ENCODE assay signal across 7 mouse cellular contexts in the genomic region with DNA sequence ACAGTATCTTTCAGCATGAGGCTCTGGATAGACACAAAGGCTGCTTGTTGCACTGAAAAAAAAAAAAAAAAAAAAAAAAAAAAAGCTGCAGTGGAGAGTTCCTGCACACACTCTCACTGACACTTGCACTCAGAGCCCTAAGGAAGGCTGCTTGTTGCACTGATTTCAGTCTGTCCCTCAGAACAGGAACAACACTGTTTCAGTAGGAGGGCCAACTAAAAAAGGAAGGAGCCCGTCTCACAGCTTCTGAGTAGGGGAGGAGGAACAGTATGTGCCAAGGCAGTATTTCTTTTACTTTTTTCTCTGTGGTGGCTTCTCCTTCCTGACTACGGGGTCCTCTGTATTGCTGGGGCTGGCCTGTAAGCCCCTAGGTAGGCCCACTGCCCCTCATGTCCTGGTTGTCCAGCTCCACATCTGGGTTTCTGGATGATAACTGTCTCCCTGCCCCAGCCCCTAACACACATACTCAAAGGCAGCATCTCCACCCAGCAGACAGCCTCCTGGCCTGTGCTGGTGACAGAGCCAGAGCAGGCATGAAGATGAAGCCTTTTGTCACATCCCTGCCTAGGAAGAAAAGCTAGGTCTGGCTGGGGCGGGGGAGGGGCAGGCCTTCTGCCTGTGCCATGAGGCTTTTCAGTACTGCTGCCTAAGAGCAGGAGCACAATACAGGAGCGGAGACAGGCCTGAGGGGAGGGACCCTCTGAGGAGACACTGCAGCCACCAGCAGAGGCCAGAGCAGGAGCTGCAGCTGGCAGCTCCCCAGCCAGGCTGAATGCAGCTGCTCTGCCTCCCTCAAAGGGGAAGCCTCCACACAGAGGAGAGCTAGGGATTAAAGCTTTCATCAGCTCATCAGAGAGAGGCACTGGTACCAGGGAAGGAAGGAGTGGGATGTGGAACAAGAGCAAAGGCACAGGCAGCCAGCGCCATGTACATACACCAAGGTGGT.
DNase-seq lines count a peak whose midpoint lies in the region; ATAC-seq and TF ChIP-seq lines count a peak whose summit lies in the region.
"Not testable (repeated sequence)": the region's sequence is repeated elsewhere in the genome, so short reads cannot be mapped to it uniquely, and the experiment has no call there.

No protein-coding gene starts in this region.

- TF ChIP-seq POLR2A in cortical plate, adult 2 months (IDR thresholded peaks at IDR 0.05; ENCODE audit: extremely low read depth, insufficient read depth, low read length) = not testable (repeated sequence)

- DNase-seq in hindbrain, embryonic 11.5 days (ENCODE audit: low spot score) = peak; percentile 45
- DNase-seq in layer of hippocampus, adult 2 months (ENCODE audit: low spot score in 2 of 2) = peak in 1 of 2 experiments; percentile 38
- not testable (repeated sequence) for DNase-seq in liver, embryonic 13.5 days
- peak; percentile 17 for DNase-seq in mesoderm, embryonic 11.5 days (ENCODE audit: low read depth, low spot score)

- not testable (repeated sequence) for H3K36me3 ChIP-seq in forebrain, embryonic 16.5 days (ENCODE audit: control insufficient read depth, insufficient read depth); hindbrain, embryonic 11.5 days (ENCODE audit: control insufficient read depth, insufficient read depth, low read length); liver, embryonic 13.5 days

- not testable (repeated sequence) for H3K4me1 ChIP-seq in cortical plate, adult 2 months (ENCODE audit: control insufficient read depth, insufficient read depth, low read length); hindbrain, embryonic 11.5 days (replicated peaks; ENCODE audit: control insufficient read depth, insufficient read depth, low read length)
- peaks cover 25% of the 10 kb centered on the region for H3K4me1 ChIP-seq in forebrain, embryonic 16.5 days (replicated peaks; ENCODE audit: control insufficient read depth, insufficient read depth, low read length)
- peaks cover 18% of the 10 kb centered on the region for H3K4me1 ChIP-seq in liver, embryonic 13.5 days (replicated peaks)

- peak overlapping the region; percentile 86 for H3K27ac ChIP-seq in cortical plate, adult 2 months (ENCODE audit: insufficient read depth, low read length)
- H3K27ac ChIP-seq in forebrain, embryonic 16.5 days (ENCODE audit: low read length) = peak overlapping the region; percentile 63
- H3K27ac ChIP-seq in hindbrain, embryonic 11.5 days (ENCODE audit: low read depth, low read length) = peak overlapping the region; percentile 68
- peak overlapping the region; percentile 80 for H3K27ac ChIP-seq in layer of hippocampus, adult 2 months
- H3K27ac ChIP-seq in liver, embryonic 13.5 days = not testable (repeated sequence)

- TF ChIP-seq CTCF in cortical plate, adult 2 months (IDR thresholded peaks at IDR 0.05; ENCODE audit: extremely low read depth, insufficient read depth, low read length); layer of hippocampus, adult 2 months (conservative IDR thresholded peaks at IDR 0.05): not testable (repeated sequence)

- not testable (repeated sequence) for H3K4me2 ChIP-seq in forebrain, embryonic 16.5 days (ENCODE audit: low read length); hindbrain, embryonic 11.5 days (replicated peaks; ENCODE audit: low read depth, low read length); liver, embryonic 13.5 days

- H3K27me3 ChIP-seq in forebrain, embryonic 16.5 days (replicated peaks; ENCODE audit: control insufficient read depth, insufficient read depth, low read length); hindbrain, embryonic 11.5 days (ENCODE audit: control insufficient read depth, insufficient read depth, low read length); liver, embryonic 13.5 days: not testable (repeated sequence)

- not testable (repeated sequence) for H3K4me3 ChIP-seq in cortical plate, adult 2 months (ENCODE audit: insufficient read depth, low read length); forebrain, embryonic 16.5 days (replicated peaks; ENCODE audit: low read length); hindbrain, embryonic 11.5 days (ENCODE audit: low read depth, low read length); layer of hippocampus, adult 2 months; liver, embryonic 13.5 days (replicated peaks)

- not testable (repeated sequence) for H3K9me3 ChIP-seq in forebrain, embryonic 16.5 days (ENCODE audit: control insufficient read depth, low read length); hindbrain, embryonic 11.5 days (ENCODE audit: control insufficient read depth, low read length); liver, embryonic 13.5 days (replicated peaks)

- H3K9ac ChIP-seq in forebrain, embryonic 16.5 days (replicated peaks; ENCODE audit: low read depth, low read length); hindbrain, embryonic 11.5 days (ENCODE audit: low read depth, low read length); liver, embryonic 13.5 days: not testable (repeated sequence)

- peak; percentile 92 for ATAC-seq in forebrain, embryonic 16.5 days
- ATAC-seq in hindbrain, embryonic 11.5 days (ENCODE audit: low FRiP score) = peak; percentile 99
- ATAC-seq in liver, embryonic 13.5 days (ENCODE audit: low read depth) = peak; percentile 25; the same call in 1 of the 2 replicates
- peak; percentile 53; the same call in 1 of the 2 replicates for ATAC-seq in neutrophil, adult 5-6 weeks (ENCODE audit: extremely low read depth, insufficient number of reproducible peaks, low FRiP score, poor library complexity, severe bottlenecking)

- 12% methylated on average over 4 of the region's 5 CpGs for WGBS in forebrain, embryonic 16.5 days
- WGBS in hindbrain, embryonic 11.5 days = 17% methylated on average over 4 of the region's 5 CpGs
- WGBS in liver, embryonic 13.5 days (ENCODE audit: insufficient replicate concordance) = 29% methylated on average over 5 of the region's 5 CpGs

Comparison
In these comparisons a context has a peak if more than half of its experiments do, and no peak if none do; other contexts are left out.
1. ATAC-seq: peak in every context shown above with its lines; median percentile 99 in hindbrain, embryonic 11.5 days; 92 in forebrain, embryonic 16.5 days; 53 in neutrophil, adult 5-6 weeks; 25 in liver, embryonic 13.5 days.